Mouse (Mus musculus): ENCODE measurements around the gene Appl2. TPM values are rescaled to one million over a fixed set of nuclear protein-coding genes. Genes with fewer than 3 reads are reported as not detected.

Appl2 gene
- polyA plus RNA-seq (2015; fragmentation: Nextera tagmentation; extraction: Ambion mirVana) = 28.2 and 28.6 TPM in 2 replicates

DNA sequence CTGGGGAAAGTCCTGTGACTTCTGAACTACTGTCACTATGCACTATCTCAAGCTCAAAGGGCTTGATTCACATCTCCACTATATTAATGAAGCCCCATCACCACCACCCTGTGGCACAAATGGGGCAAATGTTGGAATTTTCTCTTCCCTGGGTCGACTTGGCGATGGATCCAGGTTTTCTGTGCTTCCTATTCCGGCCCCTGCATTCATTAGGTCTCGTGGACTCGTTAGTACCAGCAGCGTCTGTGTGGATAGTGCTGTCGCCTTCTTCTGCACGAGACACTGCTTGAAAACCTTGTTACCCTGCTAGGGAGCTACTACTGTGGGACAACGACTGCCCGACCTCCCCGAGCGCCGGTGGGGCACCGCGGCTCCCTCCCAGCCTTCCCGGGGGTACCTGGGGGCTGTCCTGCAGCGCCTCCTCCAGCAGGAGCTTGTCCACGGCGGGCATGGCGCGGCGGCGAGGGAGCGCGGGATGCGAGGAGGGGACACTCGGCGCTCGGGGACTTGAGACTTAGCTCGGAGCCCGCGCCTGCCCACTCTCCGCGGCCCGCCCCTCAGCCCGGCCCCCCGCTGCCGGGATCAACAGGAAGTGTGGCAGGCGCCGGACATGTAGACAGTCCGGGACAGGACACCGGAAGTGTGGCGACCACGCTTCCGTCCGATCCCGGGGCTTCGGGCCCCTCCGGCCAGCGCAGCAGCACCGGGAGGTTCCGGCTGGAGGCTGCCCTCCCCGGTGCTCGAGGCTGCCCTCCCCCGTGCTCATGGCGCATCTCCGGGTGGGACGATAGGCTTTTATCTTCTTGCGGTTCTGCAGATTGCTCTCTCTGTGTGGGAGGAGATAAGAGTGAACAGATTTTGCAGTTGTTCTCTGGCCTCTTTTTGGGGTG, at the start of gene Appl2:
Appl2 (minus strand) TSS at position 608 of the 890 bp plus-strand sequence.

Other genes starting within 250 kb of the Appl2 start
- 3.4 and 4.1 TPM in 2 replicates for gene Aldh1l2, start 114.6 kb downstream of the Appl2 start, polyA plus RNA-seq (2015; fragmentation: Nextera tagmentation; extraction: Ambion mirVana)
- gene Washc4, start 105.0 kb downstream of the Appl2 start, polyA plus RNA-seq (2015; fragmentation: Nextera tagmentation; extraction: Ambion mirVana) = 24.7 and 25.4 TPM in 2 replicates
- 10.0 TPM in 2 replicates for gene 1500009L16Rik, start 74.1 kb upstream of the Appl2 start, polyA plus RNA-seq (2015; fragmentation: Nextera tagmentation; extraction: Ambion mirVana)

Data from skeletal muscle tissue, postnatal 0 days (tissue).